Mouse (Mus musculus) liver, embryonic 13.5 days (tissue): ENCODE data around the gene Mesd. TPM values are rescaled to one million over a fixed set of nuclear protein-coding genes. Genes with fewer than 3 reads are reported as not detected.

Experiments used
- ATAC-seq: fragments of 200-750 bp; cut with Nextera tagmentation; 2 replicates; pipeline ENCODE4 v1.8.0; 2017; ENCODE audit warnings: low read depth, mild to moderate bottlenecking, moderate number of reproducible peaks, moderate library complexity
- DNase-seq: peaks from one replicate; pipeline ENCODE4 v3.0.0; 2022
- H3K27ac ChIP-seq: fragments of 300-500 bp; sonication (generic); 2 replicates; pipeline ENCODE4 v1.5.1; 2015; ENCODE audit warnings: moderate library complexity, mild to moderate bottlenecking, inconsistent platforms
- H3K27me3 ChIP-seq: fragments of 300-500 bp; sonication (generic); 2 replicates; pipeline ENCODE4 v1.6.1; 2015; ENCODE audit warnings: mild to moderate bottlenecking, inconsistent platforms
- H3K36me3 ChIP-seq: fragments of 300-500 bp; sonication (generic); 2 replicates; pipeline ENCODE4 v1.6.1; 2015; ENCODE audit warnings: mild to moderate bottlenecking, inconsistent platforms
- H3K4me1 ChIP-seq: fragments of 300-500 bp; sonication (generic); replicated peaks from 2 replicates; pipeline ENCODE4 v1.6.1; 2015; ENCODE audit warnings: inconsistent platforms
- H3K4me2 ChIP-seq: fragments of 300-500 bp; sonication (generic); 2 replicates; pipeline ENCODE4 v1.6.1; 2015; ENCODE audit warnings: inconsistent platforms, mild to moderate bottlenecking, moderate library complexity
- H3K4me3 ChIP-seq: fragments of 300-500 bp; sonication (generic); replicated peaks from 2 replicates; pipeline ENCODE4 v1.5.1; 2015; ENCODE audit warnings: mild to moderate bottlenecking, inconsistent platforms
- H3K9ac ChIP-seq: fragments of 300-500 bp; sonication (generic); 2 replicates; pipeline ENCODE4 v1.6.1; 2015; ENCODE audit warnings: mild to moderate bottlenecking, inconsistent platforms
- H3K9me3 ChIP-seq: fragments of 300-500 bp; sonication (generic); replicated peaks from 2 replicates; pipeline ENCODE4 v1.6.1; 2016; ENCODE audit warnings: inconsistent platforms
- WGBS: fragments of 180-500 bp; shearing (Covaris S2); methylation state at CpG from one replicate; pipeline ENCODE4 v1.1.7; 2015; ENCODE audit not compliant: insufficient replicate concordance; 5-methylcytosine and 5-hydroxymethylcytosine counted together
- polyA plus RNA-seq: library from polyadenylated mRNA; unstranded; fragments of >200 nt; fragmentation: Nextera tagmentation; extraction: Ambion mirVana; gene quantifications from 2 replicates; pipeline ENCODE4 v1.2.1, GENCODE M21; 2015

Mesd gene
- polyA plus RNA-seq, 1 experiment from 2014 or later: 59.6 TPM

GRCm38 (mm10) chr7:83921637-83922036, 37.4 kb downstream of the Mesd start:
- no peak overlapping the region for H3K9ac ChIP-seq
- H3K27me3 ChIP-seq: no peaks in the 10 kb centered on the region
- H3K4me2 ChIP-seq: no peak overlapping the region
- no peaks in the 10 kb centered on the region for H3K4me1 ChIP-seq
- no peak overlapping the region for H3K4me3 ChIP-seq
- H3K36me3 ChIP-seq: no peaks in the 10 kb centered on the region
- no peaks in the 10 kb centered on the region for H3K9me3 ChIP-seq
- DNase-seq: no peak
- no peak overlapping the region for H3K27ac ChIP-seq
- no peak for ATAC-seq
- 41% methylated on average over 3 of the region's 3 CpGs for WGBS

- H3K9ac ChIP-seq: no peak overlapping the region
- no peaks in the 10 kb centered on the region for H3K36me3 ChIP-seq
- 48% methylated on average over 3 of the region's 3 CpGs for WGBS
- no peaks in the 10 kb centered on the region for H3K4me1 ChIP-seq
- H3K27me3 ChIP-seq: no peaks in the 10 kb centered on the region
- no peak overlapping the region for H3K4me3 ChIP-seq
- ATAC-seq (no peak), DNase-seq (no peak)
- no peak overlapping the region for H3K27ac ChIP-seq
- no peaks in the 10 kb centered on the region for H3K9me3 ChIP-seq
- H3K4me2 ChIP-seq: no peak overlapping the region
Measured at GRCm38 (mm10) chr7:83939017-83939721, 54.9 kb downstream of the Mesd start.

GRCm38 (mm10) chr7:83940136-83940535, 55.9 kb downstream of the Mesd start:
- H3K9me3 ChIP-seq: no peaks in the 10 kb centered on the region
- no peaks in the 10 kb centered on the region for H3K36me3 ChIP-seq
- 45% methylated on average over 2 of the region's 2 CpGs for WGBS
- H3K4me2 ChIP-seq: no peak overlapping the region
- no peaks in the 10 kb centered on the region for H3K27me3 ChIP-seq
- no peak overlapping the region for H3K27ac ChIP-seq
- H3K4me1 ChIP-seq: no peaks in the 10 kb centered on the region
- no peak overlapping the region for H3K9ac ChIP-seq
- no peak overlapping the region for H3K4me3 ChIP-seq
- DNase-seq: no peak
- ATAC-seq: no peak

- no peak for ATAC-seq
- no peak overlapping the region for H3K27ac ChIP-seq
- H3K36me3 ChIP-seq: no peaks in the 10 kb centered on the region
- 68% methylated on average over 8 of the region's 8 CpGs for WGBS
- no peaks in the 10 kb centered on the region for H3K9me3 ChIP-seq
- H3K4me2 ChIP-seq: no peak overlapping the region
- H3K9ac ChIP-seq: no peak overlapping the region
- no peak for DNase-seq
- H3K4me1 ChIP-seq: no peaks in the 10 kb centered on the region
- no peak overlapping the region for H3K4me3 ChIP-seq
- H3K27me3 ChIP-seq: no peaks in the 10 kb centered on the region
Measured at GRCm38 (mm10) chr7:83941701-83942101, 57.4 kb downstream of the Mesd start.

- Histone ChIP-seq H3K9me3 (no peaks in the 10 kb centered on the region), H3K4me1 (no peaks in the 10 kb centered on the region), H3K27ac (no peak overlapping the region), H3K27me3 (no peaks in the 10 kb centered on the region), H3K36me3 (no peaks in the 10 kb centered on the region), H3K9ac (no peak overlapping the region), H3K4me2 (no peak overlapping the region), H3K4me3 (no peak overlapping the region)
- no peak for DNase-seq
- no peak for ATAC-seq
- 55% methylated on average over 7 of the region's 7 CpGs for WGBS
Measured at GRCm38 (mm10) chr7:83948743-83949142, 64.5 kb downstream of the Mesd start.

- WGBS: 64% methylated on average over 6 of the region's 6 CpGs
- H3K27ac ChIP-seq: no peak overlapping the region
Measured at GRCm38 (mm10) chr7:83949662-83950061, 65.4 kb downstream of the Mesd start.

More at GRCm38 (mm10) chr7:83949662-83950061, 65.4 kb downstream of the Mesd start:
- H3K36me3 ChIP-seq: no peaks in the 10 kb centered on the region
- ATAC-seq (no peak), DNase-seq (no peak)
- H3K4me2 ChIP-seq: no peak overlapping the region
- no peaks in the 10 kb centered on the region for H3K4me1 ChIP-seq
- no peaks in the 10 kb centered on the region for H3K9me3 ChIP-seq
- no peak overlapping the region for H3K9ac ChIP-seq
- no peaks in the 10 kb centered on the region for H3K27me3 ChIP-seq
- H3K4me3 ChIP-seq: no peak overlapping the region

Other genes with a start within 250 kb of the Mesd start
- 3.1 and 3.7 TPM in 2 replicates for gene Il16, start 138.7 kb upstream of the Mesd start, polyA plus RNA-seq
- not detected in 2 replicates for gene Cfap161, start 89.6 kb upstream of the Mesd start, polyA plus RNA-seq
- gene Tlnrd1, start 161 bp upstream of the Mesd start, polyA plus RNA-seq: 8.9 and 10.0 TPM in 2 replicates
- 0.02 TPM in 2 replicates for gene Cemip, start 202.0 kb downstream of the Mesd start, polyA plus RNA-seq